ENCODE assay signal across 16 mouse cellular contexts in genomic region chr5:65937011-65937726, GRCm38 (mm10). TPM values are rescaled to one million over a fixed set of nuclear protein-coding genes. Genes with fewer than 3 reads are reported as not detected.
A peak's percentile ranks its signal among the peaks of the same experiment; 100 is the strongest.
DNase-seq lines count a peak whose midpoint lies in the region; ATAC-seq and TF ChIP-seq lines count a peak whose summit lies in the region.
"Had no signal": no experiment of that assay in that cellular context is flagged by ENCODE, and none has a peak within 500 bp of the region (broad histone marks: within the 10 kb centered on the region; RNA-seq: fewer than 3 reads in every experiment).

No protein-coding gene starts in this region.

- H3K27me3 ChIP-seq in heart, embryonic 11.5 days (ENCODE audit: control insufficient read depth, insufficient read depth, low read length): no peaks in the 10 kb centered on the region
- H3K27me3 ChIP-seq in hindbrain, embryonic 12.5 days: no peaks in the 10 kb centered on the region
- no peaks in the 10 kb centered on the region for H3K27me3 ChIP-seq in cerebellum, adult 2 months (ENCODE audit: control insufficient read depth, insufficient read depth, low read length)
- H3K27me3 ChIP-seq: embryonic facial prominence, embryonic 13.5 days had no signal

- no peak for TF ChIP-seq CTCF in cerebellum, adult 2 months (IDR thresholded peaks at IDR 0.05; ENCODE audit: borderline replicate concordance, insufficient read depth, low read depth, low read length)

- H3K4me3 ChIP-seq in heart, embryonic 11.5 days (ENCODE audit: low read depth, low read length): no peak overlapping the region
- no peak overlapping the region for H3K4me3 ChIP-seq in hindbrain, embryonic 12.5 days
- no peak overlapping the region for H3K4me3 ChIP-seq in cerebellum, adult 2 months (replicated peaks; ENCODE audit: insufficient read depth, low read depth, low read length)
- H3K4me3 ChIP-seq: embryonic facial prominence, embryonic 13.5 days had no signal

- 0 out of 2 replicates have a peak overlapping the region, but pooled peaks have one; percentile 15 for H3K27ac ChIP-seq in heart, embryonic 11.5 days (ENCODE audit: low read depth, low read length)
- no peak overlapping the region for H3K27ac ChIP-seq in hindbrain, embryonic 12.5 days
- no peak overlapping the region for H3K27ac ChIP-seq in cerebellum, adult 2 months (ENCODE audit: insufficient read depth, low read length)
- H3K27ac ChIP-seq: embryonic facial prominence, embryonic 13.5 days; hindbrain, embryonic 14.5 days had no signal

- no peak for DNase-seq in heart, adult 8-10 months (ENCODE audit: low spot score)
- DNase-seq in A20 (ENCODE audit: low read depth, low spot score): peak; percentile 66
- no peak for DNase-seq in embryo, embryonic 10.5 days (ENCODE audit: low spot score)
- no peak for DNase-seq in cerebellum, adult 2 months

- no peak for ATAC-seq in heart, embryonic 11.5 days (replicated peaks; ENCODE audit: insufficient number of reproducible peaks, low FRiP score, low TSS enrichment)
- peak; percentile 46 for ATAC-seq in common myeloid progenitor, adult 5-6 weeks (replicated peaks; ENCODE audit: low read depth, poor library complexity, severe bottlenecking)
- ATAC-seq in megakaryocyte progenitor cell, adult 5-6 weeks (replicated peaks; ENCODE audit: poor library complexity): 0 out of 2 replicates have a peak, but pooled peaks have one; percentile 24
- ATAC-seq in hindbrain, embryonic 12.5 days (ENCODE audit: low FRiP score): no peak

- no peaks in the 10 kb centered on the region for H3K36me3 ChIP-seq in heart, embryonic 11.5 days (ENCODE audit: control insufficient read depth, insufficient read depth, low read length)
- H3K36me3 ChIP-seq in hindbrain, embryonic 12.5 days: no peaks in the 10 kb centered on the region
- H3K36me3 ChIP-seq: embryonic facial prominence, embryonic 13.5 days had no signal

- H3K9me3 ChIP-seq in heart, embryonic 11.5 days (replicated peaks; ENCODE audit: control insufficient read depth, low read length): no peaks in the 10 kb centered on the region
- no peaks in the 10 kb centered on the region for H3K9me3 ChIP-seq in hindbrain, embryonic 12.5 days (replicated peaks)
- H3K9me3 ChIP-seq: embryonic facial prominence, embryonic 13.5 days had no signal

- no peak overlapping the region for H3K9ac ChIP-seq in heart, embryonic 11.5 days (ENCODE audit: low read depth, low read length)
- no peak overlapping the region for H3K9ac ChIP-seq in hindbrain, embryonic 12.5 days
- H3K9ac ChIP-seq: embryonic facial prominence, embryonic 13.5 days; hindbrain, embryonic 14.5 days; liver, postnatal 0 days had no signal

- H3K4me1 ChIP-seq in heart, embryonic 11.5 days (ENCODE audit: control insufficient read depth, insufficient read depth, low read length): no peaks in the 10 kb centered on the region
- H3K4me1 ChIP-seq in hindbrain, embryonic 12.5 days: no peaks in the 10 kb centered on the region
- no peaks in the 10 kb centered on the region for H3K4me1 ChIP-seq in cerebellum, adult 2 months (ENCODE audit: control insufficient read depth, insufficient read depth, low read length)
- H3K4me1 ChIP-seq: embryonic facial prominence, embryonic 13.5 days had no signal

- no peak for TF ChIP-seq POLR2A in cerebellum, adult 2 months (IDR thresholded peaks at IDR 0.05; ENCODE audit: borderline replicate concordance, insufficient read depth, low read length)

- 53% methylated on average over 11 of the region's 11 CpGs for WGBS in heart, embryonic 11.5 days (ENCODE audit: insufficient replicate concordance)
- 63% methylated on average over 11 of the region's 11 CpGs for WGBS in hindbrain, embryonic 12.5 days
- WGBS in cerebellum, adult 2 months: 64% methylated on average over 11 of the region's 11 CpGs

- H3K4me2 ChIP-seq in heart, embryonic 11.5 days: no peak overlapping the region
- H3K4me2 ChIP-seq in hindbrain, embryonic 12.5 days (replicated peaks): no peak overlapping the region
- H3K4me2 ChIP-seq: embryonic facial prominence, embryonic 13.5 days; hindbrain, embryonic 14.5 days had no signal

RNA-seq across cellular contexts. Expression of gene Chrna9, which starts 2.4 kb away (rescaled TPM):
- not detected in 2 replicates for polyA plus RNA-seq in heart, embryonic 11.5 days (2014; fragmentation: Nextera tagmentation; extraction: Ambion mirVana)
- under 1 TPM in 1 of 4 experiments, not detected in 3; 0.55 TPM for total RNA-seq in heart, adult 8-10 months (2022)
- total RNA-seq in common myeloid progenitor, adult 5-6 weeks (2017): not detected in 2 replicates
- not detected in 2 replicates for total RNA-seq in megakaryocyte progenitor cell, adult 5-6 weeks (2015)
- total RNA-seq in megakaryocyte progenitor cell, adult 5-6 weeks (2017): not detected in 2 replicates
- polyA plus RNA-seq in hindbrain, embryonic 12.5 days (2016; fragmentation: Nextera tagmentation; extraction: Ambion mirVana): 0.18 and 0.19 TPM in 2 replicates
- not detected in 2 replicates for polyA plus RNA-seq in cerebellum, adult 2 months (2012; rRNA removed)
- total RNA-seq: CH12.LX; megakaryocyte, adult 5-6 weeks had no signal
- polyA plus RNA-seq: brain, embryonic 14.5 days; embryonic facial prominence, embryonic 13.5 days; frontal cortex, adult 2 months; hindbrain, embryonic 14.5 days; liver, postnatal 0 days; urinary bladder, adult 2 months had no signal

Comparison
In these comparisons a context has a peak if more than half of its experiments do, and no peak if none do; other contexts are left out.
1. ATAC-seq: peak in common myeloid progenitor, adult 5-6 weeks (single experiment) and megakaryocyte progenitor cell, adult 5-6 weeks (single experiment); none in heart, embryonic 11.5 days (single experiment) and hindbrain, embryonic 12.5 days (single experiment).